Mouse (Mus musculus): ENCODE data around the gene Tex33. TPM values are rescaled to one million over a fixed set of nuclear protein-coding genes. Genes with fewer than 3 reads are reported as not detected.
A peak's percentile ranks its signal among the peaks of the same experiment; 100 is the strongest.

The Tex33 gene
- polyA plus RNA-seq (2016; fragmentation: Nextera tagmentation; extraction: Ambion mirVana) = not detected in 2 replicates

GRCm38 (mm10) chr15:78395478-78395962, at the start of gene Tex33:
Gene Tex33, minus strand, starts transcription at chr15:78395912.
- H3K9ac ChIP-seq = no peak within 1 kb of the TSS
- H3K4me2 ChIP-seq = no peak within 1 kb of the TSS
- no peaks in the 10 kb centered on the region for H3K36me3 ChIP-seq (replicated peaks)
- no peaks in the 10 kb centered on the region for H3K27me3 ChIP-seq
- H3K9me3 ChIP-seq = no peaks in the 10 kb centered on the region
- H3K4me3 ChIP-seq (replicated peaks) = no peak within 1 kb of the TSS
- no peak within 1 kb of the TSS for H3K27ac ChIP-seq
- no peaks in the 10 kb centered on the region for H3K4me1 ChIP-seq
- no peak for ATAC-seq (ENCODE audit: low FRiP score)
- WGBS = 84% methylated on average over 8 of the region's 8 CpGs

- H3K4me1 ChIP-seq = peaks cover 20% of the 10 kb centered on the region; the same call in 1 of the 2 replicates
- ATAC-seq (ENCODE audit: low FRiP score) = no peak
- H3K4me3 ChIP-seq (replicated peaks) = no peak overlapping the region
- no peaks in the 10 kb centered on the region for H3K36me3 ChIP-seq (replicated peaks)
- 61% methylated on average over 6 of the region's 6 CpGs for WGBS
- H3K27me3 ChIP-seq = peaks cover 3% of the 10 kb centered on the region; the same call in 1 of the 2 replicates
- H3K9ac ChIP-seq = no peak overlapping the region
- no peaks in the 10 kb centered on the region for H3K9me3 ChIP-seq
- H3K4me2 ChIP-seq = no peak overlapping the region
- H3K27ac ChIP-seq = no peak overlapping the region
Measured at GRCm38 (mm10) chr15:78443857-78444256, 48.1 kb upstream of the Tex33 start.

- 92% methylated on average over 19 of the region's 19 CpGs for WGBS
- H3K4me1 ChIP-seq = peaks cover 24% of the 10 kb centered on the region
- H3K36me3 ChIP-seq (replicated peaks) = no peaks in the 10 kb centered on the region
- no peak overlapping the region for H3K4me2 ChIP-seq
- H3K4me3 ChIP-seq (replicated peaks) = no peak overlapping the region
- H3K27ac ChIP-seq = no peak overlapping the region
- H3K27me3 ChIP-seq = peaks cover 6% of the 10 kb centered on the region
- no peak for ATAC-seq (ENCODE audit: low FRiP score)
- no peak overlapping the region for H3K9ac ChIP-seq
- no peaks in the 10 kb centered on the region for H3K9me3 ChIP-seq
Measured at GRCm38 (mm10) chr15:78442231-78442630, 46.5 kb upstream of the Tex33 start.

GRCm38 (mm10) chr15:78438973-78439372, 43.3 kb upstream of the Tex33 start:
- WGBS = 60% methylated on average over 9 of the region's 9 CpGs
- H3K4me2 ChIP-seq = no peak overlapping the region
- no peak overlapping the region for H3K4me3 ChIP-seq (replicated peaks)
- peaks cover 53% of the 10 kb centered on the region for H3K4me1 ChIP-seq
- H3K36me3 ChIP-seq (replicated peaks) = peaks cover 17% of the 10 kb centered on the region
- peaks cover 15% of the 10 kb centered on the region for H3K27me3 ChIP-seq
- H3K9ac ChIP-seq = no peak overlapping the region
- H3K27ac ChIP-seq = no peak overlapping the region
- no peak for ATAC-seq (ENCODE audit: low FRiP score)
- no peaks in the 10 kb centered on the region for H3K9me3 ChIP-seq

- Histone ChIP-seq H3K27ac (no peak overlapping the region), H3K27me3 (peaks cover 15% of the 10 kb centered on the region), H3K9ac (no peak overlapping the region), H3K4me1 (peaks cover 53% of the 10 kb centered on the region), H3K4me2 (no peak overlapping the region), H3K4me3 (replicated peaks) (no peak overlapping the region), H3K36me3 (replicated peaks) (peaks cover 22% of the 10 kb centered on the region), H3K9me3 (no peaks in the 10 kb centered on the region)
- ATAC-seq (ENCODE audit: low FRiP score) = no peak
- 55% methylated on average over 8 of the region's 8 CpGs for WGBS
Measured at GRCm38 (mm10) chr15:78438505-78438904, 42.8 kb upstream of the Tex33 start.

- Histone ChIP-seq H3K4me2 (no peak overlapping the region), H3K9ac (no peak overlapping the region), H3K4me1 (peaks cover 53% of the 10 kb centered on the region), H3K27me3 (peaks cover 15% of the 10 kb centered on the region), H3K4me3 (replicated peaks) (no peak overlapping the region), H3K27ac (peak overlapping the region; percentile 25; the same call in 1 of the 2 replicates), H3K9me3 (no peaks in the 10 kb centered on the region), H3K36me3 (replicated peaks) (peaks cover 27% of the 10 kb centered on the region)
- ATAC-seq (ENCODE audit: low FRiP score) = no peak
- 26% methylated on average over 4 of the region's 4 CpGs for WGBS
Measured at GRCm38 (mm10) chr15:78438018-78438394, 42.3 kb upstream of the Tex33 start.

GRCm38 (mm10) chr15:78437237-78438017, 41.7 kb upstream of the Tex33 start:
- peak overlapping the region; percentile 58 for H3K4me2 ChIP-seq
- ATAC-seq (ENCODE audit: low FRiP score) = peak; percentile 37
- H3K9ac ChIP-seq = peak overlapping the region; percentile 47
- H3K4me1 ChIP-seq = peaks cover 53% of the 10 kb centered on the region
- peak overlapping the region; percentile 84 for H3K27ac ChIP-seq
- peaks cover 31% of the 10 kb centered on the region for H3K36me3 ChIP-seq (replicated peaks)
- 11% methylated on average over 22 of the region's 23 CpGs for WGBS
- no peaks in the 10 kb centered on the region for H3K9me3 ChIP-seq
- peak overlapping the region; percentile 27 for H3K4me3 ChIP-seq (replicated peaks)
- peaks cover 15% of the 10 kb centered on the region for H3K27me3 ChIP-seq

GRCm38 (mm10) chr15:78436380-78437192, 40.9 kb upstream of the Tex33 start:
- Histone ChIP-seq H3K9ac (peak overlapping the region; percentile 47), H3K4me3 (replicated peaks) (peak overlapping the region; percentile 27), H3K27ac (peak overlapping the region; percentile 84), H3K36me3 (replicated peaks) (peaks cover 40% of the 10 kb centered on the region), H3K27me3 (peaks cover 15% of the 10 kb centered on the region), H3K9me3 (no peaks in the 10 kb centered on the region), H3K4me2 (peak overlapping the region; percentile 58), H3K4me1 (peaks cover 53% of the 10 kb centered on the region)
- ATAC-seq (ENCODE audit: low FRiP score) = peak; percentile 71
- WGBS = 8% methylated on average over 27 of the region's 32 CpGs

GRCm38 (mm10) chr15:78435681-78436080, 40.0 kb upstream of the Tex33 start:
- Histone ChIP-seq H3K4me2 (no peak overlapping the region), H3K36me3 (replicated peaks) (peaks cover 48% of the 10 kb centered on the region), H3K27me3 (peaks cover 15% of the 10 kb centered on the region), H3K9me3 (no peaks in the 10 kb centered on the region), H3K4me1 (peaks cover 52% of the 10 kb centered on the region), H3K27ac (no peak overlapping the region), H3K4me3 (replicated peaks) (no peak overlapping the region), H3K9ac (no peak overlapping the region)
- WGBS = 84% methylated on average over 11 of the region's 11 CpGs
- ATAC-seq (ENCODE audit: low FRiP score) = no peak

GRCm38 (mm10) chr15:78434896-78435520, 39.3 kb upstream of the Tex33 start:
- no peaks in the 10 kb centered on the region for H3K9me3 ChIP-seq
- no peak overlapping the region for H3K4me3 ChIP-seq (replicated peaks)
- peaks cover 55% of the 10 kb centered on the region for H3K4me1 ChIP-seq
- WGBS = 28% methylated on average over 6 of the region's 6 CpGs
- no peak overlapping the region for H3K9ac ChIP-seq
- H3K36me3 ChIP-seq (replicated peaks) = peaks cover 48% of the 10 kb centered on the region
- H3K27me3 ChIP-seq = peaks cover 15% of the 10 kb centered on the region
- no peak overlapping the region for H3K4me2 ChIP-seq
- no peak for ATAC-seq (ENCODE audit: low FRiP score)
- H3K27ac ChIP-seq = no peak overlapping the region

- Histone ChIP-seq H3K27ac (no peak overlapping the region), H3K4me3 (replicated peaks) (no peak overlapping the region), H3K4me1 (peaks cover 49% of the 10 kb centered on the region), H3K36me3 (replicated peaks) (peaks cover 48% of the 10 kb centered on the region), H3K27me3 (peaks cover 19% of the 10 kb centered on the region; the same call in 1 of the 2 replicates), H3K4me2 (no peak overlapping the region), H3K9me3 (no peaks in the 10 kb centered on the region), H3K9ac (no peak overlapping the region)
- ATAC-seq (ENCODE audit: low FRiP score) = no peak
- WGBS = 84% methylated on average over 7 of the region's 7 CpGs
Measured at GRCm38 (mm10) chr15:78431541-78432121, 35.9 kb upstream of the Tex33 start.

- WGBS = 96% methylated on average over 10 of the region's 10 CpGs
- Histone ChIP-seq H3K4me1 (peaks cover 41% of the 10 kb centered on the region), H3K9me3 (no peaks in the 10 kb centered on the region), H3K4me2 (no peak overlapping the region), H3K4me3 (replicated peaks) (no peak overlapping the region), H3K9ac (no peak overlapping the region), H3K36me3 (replicated peaks) (peaks cover 47% of the 10 kb centered on the region), H3K27me3 (peaks cover 14% of the 10 kb centered on the region; the same call in 1 of the 2 replicates), H3K27ac (no peak overlapping the region)
- no peak for ATAC-seq (ENCODE audit: low FRiP score)
Measured at GRCm38 (mm10) chr15:78430874-78431273, 35.2 kb upstream of the Tex33 start.
